Mouse (Mus musculus): Measurements from ENCODE around the gene Wdr74.

DNA sequence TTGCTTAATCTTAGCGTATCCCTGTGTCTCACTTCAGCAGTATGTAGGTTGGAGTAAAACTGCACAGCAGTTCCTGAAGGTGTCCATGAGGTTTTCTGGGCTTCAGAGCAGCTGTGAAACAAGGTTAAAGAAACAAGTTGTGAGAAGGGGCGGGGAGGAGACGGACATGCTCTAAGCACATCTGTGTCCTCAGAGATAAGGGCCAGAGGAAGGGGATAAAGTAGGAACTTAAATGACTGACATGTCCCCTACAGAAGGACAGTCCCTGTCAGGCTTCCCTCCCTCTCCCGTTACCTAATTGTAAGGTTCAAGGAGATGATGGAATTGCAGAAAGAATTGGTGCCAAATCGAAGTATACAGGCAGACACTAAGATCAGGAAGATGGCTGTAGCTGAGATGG, 37.4 kb downstream of the Wdr74 start:
- TF ChIP-seq CTCF (IDR thresholded peaks at IDR 0.05; ENCODE audit: control insufficient read depth, insufficient read depth, low read length) (no peak), POLR2A (IDR thresholded peaks at IDR 0.05; ENCODE audit: borderline replicate concordance, control insufficient read depth, low read depth, low read length) (no peak)
